Mouse (Mus musculus): ENCODE measurements around the gene Pmis2. TPM values are rescaled to one million over a fixed set of nuclear protein-coding genes. Genes with fewer than 3 reads are reported as not detected.
A peak's percentile ranks its signal among the peaks of the same experiment; 100 is the strongest.

The Pmis2 gene
- total RNA-seq (2015; ENCODE audit: low replicate concordance) (not detected in 2 replicates), total RNA-seq (2017; ENCODE audit: low replicate concordance) (not detected in 2 replicates)

DNA sequence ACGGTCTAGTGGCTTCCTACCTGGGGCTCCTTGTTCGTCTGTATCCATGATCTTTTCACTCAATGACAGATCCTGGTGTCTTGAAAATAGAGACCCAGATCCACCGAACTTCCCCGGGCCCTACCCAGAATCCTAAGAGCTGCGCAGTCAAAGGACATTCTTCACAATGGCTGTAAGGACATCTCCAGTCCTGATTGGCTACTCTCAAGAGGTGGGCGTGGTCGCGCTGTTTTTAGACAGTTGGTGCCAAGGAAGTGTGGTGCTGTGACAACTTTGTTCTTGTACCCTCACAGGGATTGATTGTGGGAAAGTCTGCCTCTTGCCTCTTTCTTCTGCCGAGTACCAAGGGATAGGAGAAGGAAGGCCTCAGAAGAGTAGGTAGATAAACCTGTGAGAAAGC lies at the start of gene Pmis2:
Pmis2 (minus strand) TSS at position 126 of the 400 bp plus-strand sequence.
- ATAC-seq (replicated peaks; ENCODE audit: low FRiP score, poor library complexity, severe bottlenecking), result no peak

DNA sequence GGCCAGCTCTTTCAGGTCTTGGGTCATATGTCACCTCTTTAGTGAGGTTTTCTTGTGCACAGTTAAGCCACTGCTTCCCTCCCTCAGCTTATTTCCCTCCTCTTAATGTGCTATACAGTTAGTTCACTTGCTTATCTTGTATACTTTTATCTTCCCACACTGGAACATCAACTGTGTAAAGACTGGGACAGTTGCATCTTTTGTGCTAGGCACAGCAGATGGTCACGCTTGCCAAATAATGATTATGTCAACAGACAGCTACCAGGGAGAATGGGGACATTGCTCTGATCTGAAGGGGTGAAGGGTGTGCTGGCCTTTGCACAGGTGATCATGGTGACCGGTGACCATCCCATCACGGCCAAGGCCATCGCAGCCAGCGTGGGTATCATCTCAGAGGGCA lies 48.3 kb upstream of the Pmis2 start:
- ATAC-seq (replicated peaks; ENCODE audit: low FRiP score, poor library complexity, severe bottlenecking), result no peak

DNA sequence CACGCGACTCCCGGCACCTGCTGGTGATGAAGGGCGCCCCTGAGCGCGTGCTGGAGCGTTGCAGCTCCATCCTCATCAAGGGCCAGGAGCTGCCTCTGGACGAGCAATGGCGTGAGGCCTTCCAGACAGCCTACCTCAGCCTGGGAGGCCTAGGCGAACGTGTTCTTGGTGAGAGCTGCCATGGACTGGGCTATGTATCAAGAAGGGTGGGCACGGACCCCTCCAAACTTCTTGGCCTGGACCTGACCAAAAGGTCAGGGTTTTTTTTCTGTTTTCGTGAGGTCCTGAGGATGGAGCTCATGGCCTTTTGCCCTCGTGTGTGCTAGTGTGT lies 46.3 kb upstream of the Pmis2 start:
- ATAC-seq (replicated peaks; ENCODE audit: low FRiP score, poor library complexity, severe bottlenecking), result no peak

DNA sequence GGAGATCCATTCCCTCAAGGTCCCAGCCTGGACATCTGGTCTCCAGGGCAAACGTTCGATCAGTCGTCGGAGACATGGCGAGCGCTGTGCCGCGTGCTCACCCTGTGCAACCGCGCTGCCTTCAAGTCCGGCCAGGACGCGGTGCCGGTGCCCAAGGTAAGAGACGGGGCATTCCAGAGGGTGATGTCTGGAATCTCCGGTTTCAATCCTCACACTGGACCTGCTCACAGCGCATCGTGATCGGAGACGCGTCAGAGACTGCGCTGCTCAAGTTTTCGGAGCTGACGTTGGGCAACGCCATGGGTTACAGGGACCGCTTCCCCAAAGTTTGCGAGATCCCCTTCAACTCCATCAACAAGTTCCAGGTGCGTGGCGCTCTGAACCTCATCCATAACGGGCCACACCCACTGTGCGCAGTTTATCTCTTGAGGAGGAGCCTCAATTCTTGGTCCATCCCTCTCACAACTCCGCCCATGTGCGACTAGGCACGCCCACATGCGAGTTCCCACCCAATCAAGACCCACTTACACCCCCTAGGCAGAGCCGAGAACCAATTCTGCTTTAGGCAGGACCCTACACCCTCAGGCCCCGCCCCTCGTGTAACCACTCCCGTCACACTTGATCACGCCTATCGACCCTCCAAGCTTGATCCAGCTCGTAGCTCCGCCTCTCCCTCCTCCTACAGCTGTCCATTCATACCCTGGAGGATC lies 45.8 kb upstream of the Pmis2 start:
- peak; percentile 88 for ATAC-seq (replicated peaks; ENCODE audit: low FRiP score, poor library complexity, severe bottlenecking)

DNA sequence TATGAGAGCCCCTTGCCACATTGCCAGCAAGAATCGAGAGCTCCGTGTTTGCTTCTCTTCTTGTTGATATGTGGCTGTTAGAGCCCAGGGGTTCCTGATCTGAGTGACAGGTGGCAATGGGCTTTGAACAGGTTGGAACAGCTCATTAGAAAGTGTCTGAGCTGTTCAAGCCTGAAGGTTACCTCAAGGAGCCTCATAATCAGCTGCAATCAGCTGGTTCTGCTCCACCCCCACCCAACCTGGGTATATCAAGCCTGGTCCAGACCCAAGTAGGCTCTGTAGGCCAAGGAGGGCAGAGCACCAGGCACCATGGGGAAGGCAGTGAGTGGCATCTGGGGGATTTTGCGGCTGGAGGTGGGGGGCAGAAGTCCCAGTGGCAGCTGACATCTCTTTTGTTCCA lies 40.5 kb upstream of the Pmis2 start, which contains the start of gene Atp4a:
Atp4a (plus strand) TSS at position 268 of the 400 bp plus-strand sequence.
- ATAC-seq (replicated peaks; ENCODE audit: low FRiP score, poor library complexity, severe bottlenecking), result no peak

DNA sequence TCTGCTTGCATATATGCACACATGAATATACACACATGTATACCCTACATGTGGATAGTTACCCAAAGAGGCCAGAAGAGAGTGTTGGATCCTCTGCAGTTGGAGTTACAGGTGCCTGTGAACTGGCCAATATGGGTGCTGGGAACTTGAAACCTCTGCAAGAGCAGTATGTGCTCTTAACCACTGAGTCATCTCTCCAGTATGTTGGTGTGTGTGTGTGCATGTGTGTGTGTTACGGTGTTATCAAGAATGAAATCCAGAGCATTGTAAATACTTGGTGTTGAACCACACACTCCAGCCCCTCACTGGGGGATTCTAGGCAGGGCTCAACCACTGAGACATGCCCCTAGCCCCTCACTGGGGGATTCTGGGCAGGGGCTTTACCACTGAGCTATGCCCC lies 36.0 kb upstream of the Pmis2 start:
- no peak for ATAC-seq (replicated peaks; ENCODE audit: low FRiP score, poor library complexity, severe bottlenecking)

DNA sequence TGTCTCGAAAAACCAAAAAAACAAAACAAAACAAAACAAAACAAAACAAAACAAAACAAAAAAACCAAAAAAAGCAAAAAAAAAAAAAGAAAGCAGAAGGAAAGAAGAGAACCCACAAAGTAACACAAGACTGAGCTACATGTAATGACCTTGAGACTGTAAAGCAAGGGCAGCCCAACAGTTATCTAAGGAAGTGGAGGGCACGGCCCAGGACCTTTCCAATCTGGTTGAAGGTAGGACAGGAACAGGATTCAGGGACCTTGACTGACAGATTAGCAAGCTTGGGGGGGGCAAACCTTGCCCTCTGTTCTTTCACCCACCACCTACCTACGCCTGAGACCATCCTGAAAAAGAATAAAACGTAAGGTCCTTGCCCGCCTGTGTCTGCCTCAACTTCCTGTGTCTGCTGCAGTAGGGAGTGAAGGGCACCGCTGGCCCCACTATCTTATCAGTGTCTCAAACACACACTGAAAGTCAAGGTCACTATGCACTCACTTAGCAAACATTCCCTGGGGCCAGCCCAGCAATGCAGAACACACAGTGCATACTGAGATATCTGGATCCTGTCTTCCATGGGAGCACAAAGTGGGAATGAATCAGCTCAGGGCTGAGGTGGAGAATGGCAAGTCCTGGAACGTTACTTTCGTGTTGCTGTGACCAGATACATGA lies 34.9 kb upstream of the Pmis2 start:
- no peak for ATAC-seq (replicated peaks; ENCODE audit: low FRiP score, poor library complexity, severe bottlenecking)

DNA sequence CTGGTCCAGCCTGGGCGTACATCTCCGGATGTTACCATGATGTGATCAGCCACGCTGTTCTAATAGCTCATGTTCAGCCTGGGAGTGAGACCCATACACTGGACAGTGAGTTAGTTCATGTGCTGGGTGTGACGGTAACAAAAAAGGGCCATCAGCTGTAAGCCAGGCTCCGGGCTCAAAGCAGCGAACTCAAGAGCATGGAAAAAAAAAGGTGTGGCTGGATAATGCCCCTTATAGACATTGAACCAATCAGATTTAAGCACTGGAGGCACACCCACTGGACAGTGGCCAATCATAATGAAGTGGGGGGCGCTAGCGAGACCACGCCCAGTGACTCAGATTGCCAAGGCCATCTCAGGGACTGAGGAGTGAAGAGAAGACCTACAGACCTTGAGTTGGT lies 27.2 kb upstream of the Pmis2 start, which contains the start of gene 2200002J24Rik:
2200002J24Rik (plus strand) TSS at position 338 of the 400 bp plus-strand sequence.
- ATAC-seq (replicated peaks; ENCODE audit: low FRiP score, poor library complexity, severe bottlenecking), result no peak

DNA sequence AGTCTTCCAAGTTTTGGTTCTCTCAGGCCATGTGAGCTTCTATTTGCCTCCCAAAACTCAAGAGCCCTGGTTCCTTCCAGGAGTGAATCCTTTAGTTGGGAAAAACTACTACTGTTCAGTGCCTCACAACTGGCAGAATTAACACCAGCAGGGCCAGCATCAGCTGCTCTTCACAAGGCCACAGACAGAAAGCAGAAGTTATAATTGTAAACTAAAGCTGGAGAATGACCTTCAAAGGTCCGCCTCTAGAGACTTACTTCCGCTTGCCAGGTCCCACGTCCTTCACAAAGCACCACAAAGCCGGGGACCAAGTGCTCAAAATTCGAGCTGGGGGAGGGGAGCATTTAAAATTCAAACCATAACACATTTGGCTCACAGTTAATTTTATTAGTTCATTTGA lies 26.7 kb upstream of the Pmis2 start:
- ATAC-seq (replicated peaks; ENCODE audit: low FRiP score, poor library complexity, severe bottlenecking), result no peak

DNA sequence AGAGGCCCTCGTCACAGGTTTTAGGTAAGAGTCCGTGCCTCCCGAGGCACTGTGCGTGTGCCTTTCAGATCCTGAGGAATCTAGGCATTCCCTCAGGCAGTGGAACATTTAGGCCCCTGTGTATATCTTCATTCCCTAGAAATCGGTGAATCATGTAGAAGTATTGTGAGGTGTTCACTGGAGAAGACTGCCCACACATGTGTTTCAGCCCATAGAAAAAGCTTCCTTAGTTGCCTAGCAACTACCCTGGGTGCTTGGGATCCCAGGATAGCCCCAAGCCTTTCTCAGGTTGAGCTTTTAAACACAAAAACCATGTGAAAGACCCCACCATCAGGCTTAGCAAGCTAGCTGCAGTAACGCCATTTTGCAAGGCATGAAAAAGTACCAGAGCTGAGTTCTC lies 16.9 kb upstream of the Pmis2 start:
- ATAC-seq (replicated peaks; ENCODE audit: low FRiP score, poor library complexity, severe bottlenecking), result no peak

DNA sequence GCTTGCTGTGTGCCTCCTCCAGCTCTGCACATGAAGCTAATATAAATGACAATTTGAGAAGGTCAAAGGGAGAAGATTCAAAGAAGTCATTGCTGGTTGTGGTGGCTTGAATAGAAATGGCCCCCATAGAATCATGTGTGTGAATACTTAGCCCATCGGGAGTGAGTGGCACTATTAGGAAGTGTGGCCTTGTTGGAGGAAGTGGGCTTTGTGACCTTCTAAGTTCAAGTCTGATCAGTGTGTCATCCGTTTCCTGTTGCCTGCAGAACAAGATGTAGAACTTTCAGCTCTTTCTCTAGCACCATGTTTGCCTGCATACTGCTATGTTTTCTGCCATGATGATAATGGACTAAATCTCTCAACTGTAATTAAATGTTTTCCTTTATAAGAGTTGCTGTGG lies 12.0 kb upstream of the Pmis2 start:
- no peak for ATAC-seq (replicated peaks; ENCODE audit: low FRiP score, poor library complexity, severe bottlenecking)

DNA sequence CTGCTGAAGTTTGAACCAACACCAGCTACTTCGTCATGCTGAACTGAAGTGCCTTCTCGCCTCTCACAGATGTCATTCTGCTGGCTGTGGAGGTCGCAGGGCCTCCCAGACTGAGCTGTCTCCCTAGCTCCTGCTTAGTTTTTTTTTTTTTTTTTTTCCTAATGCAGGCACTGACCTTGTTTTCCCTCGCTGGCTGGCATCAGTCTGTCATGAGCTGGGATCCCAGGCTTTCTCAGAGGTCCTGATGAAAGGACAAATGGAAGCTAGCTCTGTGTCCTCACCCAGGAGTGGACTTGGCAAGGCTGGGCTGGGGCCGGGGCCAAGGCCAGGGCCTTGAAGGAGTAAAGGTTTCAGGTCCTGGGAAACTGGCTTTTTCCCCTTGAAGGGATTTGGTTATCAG lies 10.5 kb upstream of the Pmis2 start:
- no peak for ATAC-seq (replicated peaks; ENCODE audit: low FRiP score, poor library complexity, severe bottlenecking)

DNA sequence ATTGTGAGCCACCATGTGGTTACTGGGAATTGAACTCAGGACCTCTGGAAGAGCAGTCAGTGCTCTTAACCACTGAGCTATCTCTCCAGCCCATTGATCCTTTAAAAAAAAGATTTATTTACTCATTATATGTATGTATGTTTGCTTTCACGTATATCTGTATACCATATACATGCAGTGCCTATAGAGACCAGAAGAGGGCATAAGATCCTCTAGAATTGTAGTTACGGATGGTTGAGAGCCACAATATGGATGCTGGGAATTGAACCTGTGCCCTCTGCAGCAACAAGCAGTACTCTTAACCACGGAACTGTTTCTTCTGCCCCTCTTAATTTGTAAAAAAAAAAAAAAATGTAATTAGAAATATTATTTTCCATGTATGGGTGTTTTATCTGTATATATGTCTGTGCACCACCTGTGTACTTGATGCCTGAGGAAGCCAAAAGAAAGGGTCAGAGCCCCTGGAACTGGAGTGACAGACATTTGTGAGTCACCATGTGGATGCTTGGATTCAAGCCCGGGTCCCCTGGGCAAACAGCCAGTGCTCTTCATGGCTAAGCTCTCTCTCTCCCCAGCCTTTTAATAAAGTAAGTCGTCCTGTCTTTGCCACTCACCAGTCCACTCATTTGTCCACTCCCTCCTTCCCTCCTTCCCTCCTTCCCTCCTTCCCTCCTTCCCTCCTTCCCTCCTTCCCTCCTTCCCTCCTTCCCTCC lies 7.0 kb upstream of the Pmis2 start:
- no peak for ATAC-seq (replicated peaks; ENCODE audit: low FRiP score, poor library complexity, severe bottlenecking)

DNA sequence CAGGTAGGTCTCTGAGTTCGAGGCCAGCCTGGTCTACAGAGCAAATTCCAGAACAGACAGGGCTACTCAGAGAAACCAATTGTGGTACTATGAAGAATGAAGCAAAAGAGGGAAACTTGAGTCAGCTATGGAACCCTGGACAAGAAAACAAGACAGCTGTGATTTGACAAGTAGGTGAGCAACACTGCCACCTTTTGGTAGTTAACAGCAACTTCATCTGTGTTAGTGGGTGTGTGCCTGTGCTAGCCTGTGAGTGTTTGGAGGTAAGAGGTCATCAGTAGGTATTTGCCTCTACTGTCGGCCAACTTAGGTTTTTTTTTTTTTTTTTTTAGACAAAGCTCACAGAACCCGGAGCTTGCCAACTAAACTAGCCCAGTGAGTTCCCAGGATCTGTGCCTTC lies 2.2 kb downstream of the Pmis2 start:
- peak; percentile 56; the same call in 1 of the 2 replicates for ATAC-seq (replicated peaks; ENCODE audit: low FRiP score, poor library complexity, severe bottlenecking)

DNA sequence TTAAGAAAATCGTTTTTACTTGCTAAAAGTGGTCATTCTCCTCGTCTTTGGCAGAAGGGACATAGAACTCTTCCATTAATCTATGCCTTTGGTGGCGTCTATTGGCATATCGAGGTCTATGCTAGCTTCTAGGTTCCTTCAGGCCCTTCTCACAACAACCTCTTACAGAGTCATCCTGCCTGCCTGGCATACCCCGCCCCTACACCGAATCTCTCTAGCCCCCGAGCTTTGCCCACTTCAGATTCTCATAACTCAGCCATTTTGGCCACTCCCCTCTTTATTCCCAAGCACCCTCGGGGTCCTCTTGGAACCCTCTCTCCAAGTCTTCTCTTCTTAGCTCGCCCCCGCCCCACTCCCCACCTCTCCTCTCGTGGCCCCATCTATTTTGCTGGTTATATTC lies 6.1 kb downstream of the Pmis2 start:
- peak; percentile 24; the same call in 1 of the 2 replicates for ATAC-seq (replicated peaks; ENCODE audit: low FRiP score, poor library complexity, severe bottlenecking)

DNA sequence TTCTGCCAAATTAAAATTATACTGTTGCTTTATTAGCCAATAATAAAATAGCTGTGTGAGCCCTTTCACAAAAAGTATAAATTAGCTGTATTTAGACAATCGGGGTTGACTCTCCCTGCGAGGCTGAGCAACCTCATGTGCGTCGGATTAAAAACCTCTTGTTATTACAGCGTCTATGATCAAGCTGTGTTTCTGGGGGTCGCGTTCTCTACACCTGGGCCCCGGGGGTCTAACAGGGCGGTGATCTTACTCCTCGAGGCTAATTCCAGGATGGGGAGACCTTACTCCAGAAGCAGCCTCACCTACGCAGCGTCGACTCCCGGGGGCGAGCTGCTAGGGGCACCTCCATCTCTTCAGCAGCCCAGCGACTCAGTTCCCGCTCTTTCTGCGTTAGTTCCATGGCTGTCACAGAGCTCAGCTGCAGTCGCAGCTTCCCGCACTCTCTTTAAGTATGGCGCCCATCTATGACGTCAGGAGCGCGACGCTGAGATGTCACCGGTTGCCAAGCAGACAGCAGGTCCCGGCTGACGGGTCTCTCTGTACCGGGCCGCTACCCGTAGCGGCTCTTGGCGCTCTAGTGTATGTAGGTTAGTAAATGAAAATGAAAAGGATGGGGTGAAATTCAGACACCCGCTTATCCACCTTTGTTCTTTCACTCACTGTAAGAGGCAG lies 6.7 kb downstream of the Pmis2 start, which contains the start of gene Haus5:
Haus5 (minus strand) TSS at position 466 of the 672 bp plus-strand sequence.
- ATAC-seq (replicated peaks; ENCODE audit: low FRiP score, poor library complexity, severe bottlenecking), result peak; percentile 98

DNA sequence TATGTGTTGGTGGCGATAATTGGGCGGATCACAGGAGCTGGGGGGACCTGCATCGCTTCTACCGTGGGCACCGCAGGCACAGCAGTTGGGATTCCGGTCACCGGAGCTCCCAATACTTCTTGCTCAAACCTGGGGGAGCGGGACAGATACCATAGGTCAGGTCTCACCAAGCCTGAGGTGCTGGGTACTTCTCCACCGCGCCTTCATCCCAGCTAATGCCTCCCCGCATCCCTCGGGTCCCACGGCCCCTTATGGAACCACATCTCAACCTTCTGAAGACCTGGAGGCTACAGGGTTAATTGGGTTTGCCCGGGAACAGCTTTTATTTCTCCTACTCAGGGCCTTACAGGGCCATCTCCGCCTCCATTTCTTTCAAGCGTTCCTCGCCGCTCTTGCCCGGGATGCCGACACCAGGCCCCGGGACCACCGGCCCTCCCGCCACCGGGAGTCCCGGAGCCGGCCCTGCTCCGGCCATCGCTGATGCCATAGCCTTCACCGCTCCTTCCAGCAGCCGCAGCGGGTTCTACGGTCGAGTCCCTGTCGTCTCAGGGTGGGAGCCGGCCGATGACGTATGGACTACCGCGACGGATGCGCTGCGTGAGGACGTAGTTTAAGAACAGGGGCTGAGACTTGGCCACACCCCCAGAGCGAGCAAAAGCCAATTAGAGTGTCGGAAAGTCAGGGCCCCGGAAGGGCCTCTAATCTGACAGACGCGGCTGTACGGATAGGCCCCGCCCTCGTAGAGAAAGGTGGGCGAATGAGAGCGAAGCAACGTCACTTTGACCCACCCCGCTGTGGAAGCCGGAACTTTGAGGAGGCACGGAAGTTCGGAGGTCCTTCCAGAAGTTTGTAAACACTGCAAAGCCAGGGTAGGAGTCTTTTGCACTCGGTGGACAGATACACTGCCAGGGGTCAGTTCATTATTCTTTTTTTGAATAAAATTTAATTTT lies 21.5 kb downstream of the Pmis2 start, which contains the start of gene Rbm42:
Rbm42 (minus strand) TSS at position 727 of the 950 bp plus-strand sequence.
- peak; percentile 98 for ATAC-seq (replicated peaks; ENCODE audit: low FRiP score, poor library complexity, severe bottlenecking)

DNA sequence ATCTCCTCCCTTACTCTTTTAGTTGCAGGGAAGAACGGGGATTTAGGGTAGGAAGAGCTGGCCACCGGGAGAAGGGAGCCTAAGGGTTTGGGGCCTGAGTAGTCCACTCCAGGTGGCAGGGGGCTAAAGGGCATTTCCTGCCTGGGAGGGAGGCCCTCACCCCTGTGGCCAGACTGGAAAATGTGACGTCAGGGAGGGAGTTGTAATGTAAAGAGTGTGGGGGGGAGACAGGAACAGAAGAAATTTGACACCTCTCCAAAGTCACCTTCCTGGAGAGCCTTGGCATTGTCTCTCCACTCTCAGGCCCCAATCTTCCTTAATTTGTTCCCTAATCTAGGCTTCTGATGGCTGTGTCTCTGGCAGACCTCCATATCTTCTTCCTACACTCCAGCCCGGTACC lies 32.3 kb downstream of the Pmis2 start:
- no peak for ATAC-seq (replicated peaks; ENCODE audit: low FRiP score, poor library complexity, severe bottlenecking)

DNA sequence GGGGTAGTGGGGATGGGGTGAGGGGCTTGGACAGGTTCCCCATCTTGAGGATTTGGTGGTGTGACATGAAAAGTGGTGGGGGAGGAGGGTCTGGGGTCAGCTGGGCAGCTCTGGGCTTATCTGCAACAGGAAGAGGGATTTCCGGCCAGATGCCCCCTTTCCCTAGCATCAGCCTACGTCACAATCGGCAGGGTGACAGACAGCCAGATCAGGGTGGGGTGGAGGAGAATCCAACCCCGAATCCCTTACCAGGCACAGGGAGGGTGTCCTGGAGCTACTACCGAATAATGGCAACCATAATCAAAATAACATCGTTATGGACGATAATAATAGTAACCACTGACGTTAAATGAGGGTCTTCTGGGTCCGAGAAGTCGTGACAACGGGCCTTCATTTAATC lies 35.0 kb downstream of the Pmis2 start:
- no peak for ATAC-seq (replicated peaks; ENCODE audit: low FRiP score, poor library complexity, severe bottlenecking)
